Mouse (Mus musculus) left cerebral cortex, postnatal 4 days (tissue): ENCODE measurements around the gene Unkl. TPM values are rescaled to one million over a fixed set of nuclear protein-coding genes. Genes with fewer than 3 reads are reported as not detected.

Experiments used
- DNase-seq: peaks from one replicate; pipeline ENCODE4 v3.0.0-alpha.2; 2022
- intact Hi-C: fragments of 180-260 bp; cut with DNase I; formaldehyde crosslinking; loops from one replicate; pipeline ENCODE4 v1.15.1; 2025
- total RNA-seq, 2 experiments: library from RNA; stranded (reverse); gene quantifications; 2 replicates each; pipeline ENCODE4 v1.2.3; 2021

The Unkl gene
- total RNA-seq = 10 to 100 TPM; 23.5 to 26.9 TPM

- DNase-seq = peak; percentile 81
- intact Hi-C loops = no loop called here
Observed at GRCm38 (mm10) chr17:25188150-25189031, at the start of gene Unkl. Gene Unkl, plus strand, starts transcription at chr17:25188397.

- DNase-seq = no peak
- intact Hi-C loops = no loop called here
Observed at GRCm38 (mm10) chr17:25138803-25139202, 49.4 kb upstream of the Unkl start.

- no peak for DNase-seq
- intact Hi-C loops = no loop called here
Observed at GRCm38 (mm10) chr17:25139960-25140359, 48.2 kb upstream of the Unkl start.

- intact Hi-C loops = no loop called here
Observed at GRCm38 (mm10) chr17:25162161-25162560, 26.0 kb upstream of the Unkl start, which contains the start of gene Ccdc154. Gene Ccdc154, plus strand, starts transcription at chr17:25162461.

GRCm38 (mm10) chr17:25163387-25163786 is 24.8 kb upstream of the Unkl start:
- intact Hi-C loops = no loop called here

More at GRCm38 (mm10) chr17:25162161-25162560, 26.0 kb upstream of the Unkl start, which contains the start of gene Ccdc154:
- no peak for DNase-seq

GRCm38 (mm10) chr17:25164770-25165169 is 23.4 kb upstream of the Unkl start:
- intact Hi-C loops = no loop called here
- no peak for DNase-seq

More at GRCm38 (mm10) chr17:25163387-25163786, 24.8 kb upstream of the Unkl start:
- no peak for DNase-seq

GRCm38 (mm10) chr17:25165970-25166671 is 22.1 kb upstream of the Unkl start:
- intact Hi-C loops = no loop called here
- DNase-seq = no peak

- intact Hi-C loops = no loop called here
- no peak for DNase-seq
Observed at GRCm38 (mm10) chr17:25169706-25170105, 18.5 kb upstream of the Unkl start.

GRCm38 (mm10) chr17:25172558-25172957 is 15.6 kb upstream of the Unkl start:
- no peak for DNase-seq
- intact Hi-C loops = no loop called here

GRCm38 (mm10) chr17:25175411-25175810 is 12.8 kb upstream of the Unkl start, which contains the start of gene Gm38655:
Gene Gm38655, minus strand, starts transcription at chr17:25175471.
- intact Hi-C loops = no loop called here

GRCm38 (mm10) chr17:25183232-25183631 is 5.0 kb upstream of the Unkl start:
- DNase-seq = no peak
- intact Hi-C loops = no loop called here

More at GRCm38 (mm10) chr17:25175411-25175810, 12.8 kb upstream of the Unkl start, which contains the start of gene Gm38655:
- no peak for DNase-seq

GRCm38 (mm10) chr17:25184129-25184691 is 4.0 kb upstream of the Unkl start, which contains the start of gene BC003965:
Gene BC003965, plus strand, starts transcription at chr17:25184554.
- intact Hi-C loops = no loop called here
- peak; percentile 98 for DNase-seq

GRCm38 (mm10) chr17:25184961-25185360 is 3.2 kb upstream of the Unkl start:
- intact Hi-C loops = no loop called here
- DNase-seq = no peak

- DNase-seq = no peak
- intact Hi-C loops = no loop called here
Observed at GRCm38 (mm10) chr17:25187784-25188149, 430 bp upstream of the Unkl start.

GRCm38 (mm10) chr17:25189091-25189490 is 894 bp downstream of the Unkl start:
- no peak for DNase-seq
- intact Hi-C loops = no loop called here

GRCm38 (mm10) chr17:25202401-25202800 is 14.2 kb downstream of the Unkl start:
- intact Hi-C loops = no loop called here
- DNase-seq = no peak

GRCm38 (mm10) chr17:25210006-25210405 is 21.8 kb downstream of the Unkl start:
- no peak for DNase-seq
- intact Hi-C loops = no loop called here

- DNase-seq = no peak
- intact Hi-C loops = no loop called here
Observed at GRCm38 (mm10) chr17:25210680-25211466, 22.7 kb downstream of the Unkl start.

GRCm38 (mm10) chr17:25211705-25212104 is 23.5 kb downstream of the Unkl start:
- intact Hi-C loops = no loop called here

GRCm38 (mm10) chr17:25215431-25215830 is 27.2 kb downstream of the Unkl start:
- intact Hi-C loops = no loop called here

More at GRCm38 (mm10) chr17:25211705-25212104, 23.5 kb downstream of the Unkl start:
- no peak for DNase-seq

More at GRCm38 (mm10) chr17:25215431-25215830, 27.2 kb downstream of the Unkl start:
- no peak for DNase-seq
